ENCODE assay signal across 11 mouse cellular contexts in the genomic region with DNA sequence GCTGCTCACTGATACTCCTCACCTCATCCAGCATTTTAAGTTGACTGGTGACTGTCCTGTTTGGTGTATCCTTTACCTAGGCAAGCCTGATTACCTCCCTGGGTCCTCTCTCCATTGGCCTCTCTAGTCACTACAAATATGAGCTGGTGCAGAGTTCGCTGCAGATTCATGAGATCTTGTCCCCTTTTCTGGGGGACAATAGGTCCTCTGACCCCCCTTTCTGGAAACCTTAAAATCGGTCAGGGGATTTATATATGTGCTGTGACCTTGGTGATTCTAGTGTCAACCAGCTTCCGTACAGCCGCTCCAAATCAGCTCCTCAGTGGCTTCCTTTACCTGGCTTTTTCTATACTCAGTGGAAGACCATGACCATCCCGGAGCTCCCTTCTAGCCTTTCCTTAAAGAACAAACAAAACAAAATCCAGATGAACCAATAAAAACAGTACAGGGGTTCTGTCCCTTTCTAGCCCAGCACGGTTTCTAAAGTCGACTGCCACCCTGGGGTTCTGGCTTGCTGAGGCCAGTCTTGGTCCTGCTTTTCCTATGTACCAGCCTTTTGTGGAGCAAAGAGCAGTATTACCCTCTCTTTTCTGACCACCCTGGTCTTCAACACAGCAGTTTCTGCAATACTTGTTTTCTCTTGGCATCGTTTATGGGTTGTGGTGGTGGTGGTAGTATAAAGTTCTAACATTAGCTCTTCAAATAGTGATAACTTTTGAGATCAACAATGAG. TPM values are rescaled to one million over a fixed set of nuclear protein-coding genes. Genes with fewer than 3 reads are reported as not detected.
A peak's percentile ranks its signal among the peaks of the same experiment; 100 is the strongest.
DNase-seq lines count a peak whose midpoint lies in the region; ATAC-seq lines count a peak whose summit lies in the region.
"Had no signal": no experiment of that assay in that cellular context is flagged by ENCODE, and none has a peak within 500 bp of the region (broad histone marks: within the 10 kb centered on the region; RNA-seq: fewer than 3 reads in every experiment).

No protein-coding gene starts in this region.

- ATAC-seq in heart, embryonic 12.5 days (ENCODE audit: insufficient number of reproducible peaks, low FRiP score), result no peak
- ATAC-seq in hindbrain, embryonic 14.5 days (ENCODE audit: low FRiP score), result no peak
- ATAC-seq in neural tube, embryonic 14.5 days (ENCODE audit: low read depth), result no peak

- no peaks in the 10 kb centered on the region for H3K36me3 ChIP-seq in heart, embryonic 12.5 days
- H3K36me3 ChIP-seq in hindbrain, embryonic 14.5 days (replicated peaks; ENCODE audit: control insufficient read depth, insufficient read depth), result no peaks in the 10 kb centered on the region
- H3K36me3 ChIP-seq in neural tube, embryonic 14.5 days (ENCODE audit: control insufficient read depth, insufficient read depth, low read length), result no peaks in the 10 kb centered on the region

- H3K9ac ChIP-seq in heart, embryonic 12.5 days, result no peak overlapping the region
- H3K9ac ChIP-seq in hindbrain, embryonic 14.5 days, result no peak overlapping the region
- no peak overlapping the region for H3K9ac ChIP-seq in neural tube, embryonic 14.5 days (replicated peaks; ENCODE audit: low read depth, low read length)

- WGBS in heart, embryonic 12.5 days, result 26% methylated on average over 8 of the region's 8 CpGs
- WGBS in hindbrain, embryonic 14.5 days, result 8% methylated on average over 8 of the region's 8 CpGs
- 7% methylated on average over 8 of the region's 8 CpGs for WGBS in neural tube, embryonic 14.5 days

- H3K27ac ChIP-seq in heart, embryonic 12.5 days (ENCODE audit: poor library complexity, severe bottlenecking), result no peak overlapping the region
- H3K27ac ChIP-seq in hindbrain, embryonic 14.5 days, result no peak overlapping the region
- no peak overlapping the region for H3K27ac ChIP-seq in neural tube, embryonic 14.5 days (ENCODE audit: low read depth, low read length)

- H3K4me2 ChIP-seq in heart, embryonic 12.5 days, result peak overlapping the region; percentile 64
- peak overlapping the region; percentile 56; the same call in 1 of the 2 replicates for H3K4me2 ChIP-seq in hindbrain, embryonic 14.5 days (replicated peaks)
- H3K4me2 ChIP-seq in neural tube, embryonic 14.5 days (ENCODE audit: low read depth, low read length), result peak overlapping the region; percentile 19; the same call in 1 of the 2 replicates

- no peak for DNase-seq in heart, postnatal 14 days
- DNase-seq in retina, embryonic 14.5 days (ENCODE audit: low spot score), result peak; percentile 13
- no peak for DNase-seq in retina, postnatal 1 day
- no peak for DNase-seq in hindbrain, embryonic 14.5 days (ENCODE audit: low spot score)
- no peak for DNase-seq in left cerebral cortex, adult 11 months (ENCODE audit: low spot score)
- DNase-seq in spleen, postnatal 10 days (ENCODE audit: low spot score in 2 of 2), result no peak
- DNase-seq: cerebellum, postnatal 36 days; kidney, adult 18-20 months; lung, adult 2 months had no signal

- H3K4me1 ChIP-seq in heart, embryonic 12.5 days (replicated peaks), result peaks cover 9% of the 10 kb centered on the region; the same call in 1 of the 2 replicates
- peaks cover 35% of the 10 kb centered on the region for H3K4me1 ChIP-seq in hindbrain, embryonic 14.5 days (replicated peaks; ENCODE audit: control insufficient read depth, insufficient read depth, low read length)
- H3K4me1 ChIP-seq in neural tube, embryonic 14.5 days (ENCODE audit: control insufficient read depth, insufficient read depth, low read length), result peaks cover 18% of the 10 kb centered on the region; the same call in 1 of the 2 replicates

- H3K4me3 ChIP-seq in heart, embryonic 12.5 days, result peak overlapping the region; percentile 62
- H3K4me3 ChIP-seq in hindbrain, embryonic 14.5 days (replicated peaks; ENCODE audit: low read length), result no peak overlapping the region; the same call in 1 of the 2 replicates
- no peak overlapping the region for H3K4me3 ChIP-seq in neural tube, embryonic 14.5 days (ENCODE audit: low read depth, low read length)

- intact Hi-C loops in heart, postnatal 14 days (cut with DNase I), result loop anchor here (5.0 kb wide), 6 partner anchors 58 to 158 kb away; a partner anchor contains a TSS

- H3K27me3 ChIP-seq in heart, embryonic 12.5 days (replicated peaks), result peaks cover 43% of the 10 kb centered on the region
- peaks cover 98% of the 10 kb centered on the region for H3K27me3 ChIP-seq in hindbrain, embryonic 14.5 days (ENCODE audit: control insufficient read depth, insufficient read depth, low read length)
- peaks cover 44% of the 10 kb centered on the region for H3K27me3 ChIP-seq in neural tube, embryonic 14.5 days (ENCODE audit: control insufficient read depth, insufficient read depth, low read length)

- no peaks in the 10 kb centered on the region for H3K9me3 ChIP-seq in heart, embryonic 12.5 days (replicated peaks)
- H3K9me3 ChIP-seq in hindbrain, embryonic 14.5 days (ENCODE audit: control insufficient read depth, low read length), result no peaks in the 10 kb centered on the region
- no peaks in the 10 kb centered on the region for H3K9me3 ChIP-seq in neural tube, embryonic 14.5 days (ENCODE audit: control insufficient read depth, low read length)

RNA-seq across cellular contexts. Expression of a gene that starts 3.3 kb away (rescaled TPM):
- 7.5 and 9.4 TPM in 2 replicates for polyA plus RNA-seq in heart, embryonic 12.5 days (2016; fragmentation: Nextera tagmentation; extraction: Ambion mirVana)
- total RNA-seq in heart, postnatal 14 days (2021), result 10 to 100 TPM; 30.5 to 31.9 TPM
- 4.6 and 5.3 TPM in 2 replicates for polyA plus RNA-seq in hindbrain, embryonic 14.5 days (2014; fragmentation: Nextera tagmentation; extraction: Ambion mirVana)
- polyA plus RNA-seq in neural tube, embryonic 14.5 days (2014; fragmentation: Nextera tagmentation; extraction: Ambion mirVana), result 0.78 and 6.3 TPM in 2 replicates
